Mouse (Mus musculus): Measurements from ENCODE around the gene Xpnpep3. TPM values are rescaled to one million over a fixed set of nuclear protein-coding genes. Genes with fewer than 3 reads are reported as not detected.
A peak's percentile ranks its signal among the peaks of the same experiment; 100 is the strongest.
"Not testable (repeated sequence)": the region's sequence is repeated elsewhere in the genome, so short reads cannot be mapped to it uniquely, and the experiment has no call there.

Gene Xpnpep3
- polyA plus RNA-seq, 1 experiment from 2014 or later: 8.3 TPM

DNA sequence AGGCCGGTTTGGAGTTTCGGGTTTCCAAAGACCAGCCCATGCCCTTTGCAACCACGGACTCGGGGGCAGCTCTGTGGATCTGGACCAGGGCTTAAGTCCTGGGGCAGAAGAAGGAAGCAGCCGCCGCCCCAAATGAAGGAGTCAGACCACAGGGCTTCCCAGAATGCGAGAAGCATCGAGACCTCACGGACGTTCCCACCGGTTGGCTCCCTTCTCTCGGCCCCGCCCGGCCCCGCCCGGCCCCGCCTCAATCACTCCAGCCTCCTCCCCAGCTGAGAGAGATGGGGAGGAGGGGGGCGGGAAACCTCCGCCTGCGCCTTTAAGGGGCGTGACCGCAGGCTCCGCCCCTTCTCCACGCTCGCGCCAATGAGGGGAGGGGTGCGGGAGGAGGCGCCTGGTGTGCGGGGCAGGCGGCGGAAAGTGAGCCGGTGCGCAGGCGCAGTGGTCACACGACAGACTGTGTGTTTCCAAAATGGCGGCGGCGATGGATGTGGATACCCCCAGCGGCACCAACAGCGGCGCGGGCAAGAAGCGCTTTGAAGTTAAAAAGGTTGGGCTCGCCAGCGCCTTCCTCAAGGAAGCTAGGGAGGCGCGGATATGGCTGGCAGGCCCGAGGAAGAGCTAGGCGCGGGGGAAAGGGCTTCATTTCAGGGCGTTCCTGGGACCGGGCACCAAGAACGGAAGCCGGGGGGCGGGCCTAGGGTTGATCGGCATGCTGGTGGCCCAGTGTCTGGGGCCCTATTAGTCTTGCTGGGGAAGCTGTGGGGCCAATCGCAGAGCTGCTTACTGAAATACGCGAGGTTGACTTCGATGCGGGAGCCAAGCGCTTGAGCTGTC, 66.2 kb downstream of the Xpnpep3 start, which contains the start of gene Rbx1:
Gene Rbx1 (plus strand): TSS at position 396 of the 837 bp plus-strand sequence.
- under 1% methylated on average over 58 of the region's 62 CpGs for WGBS
- Histone ChIP-seq H3K9me3 (ENCODE audit: control insufficient read depth, low read length) (peaks cover 4% of the 10 kb centered on the region; the same call in 1 of the 2 replicates), H3K27me3 (replicated peaks; ENCODE audit: control insufficient read depth, insufficient read depth, low read length) (no peaks in the 10 kb centered on the region), H3K4me1 (ENCODE audit: control insufficient read depth, insufficient read depth, low read depth, low read length) (peaks cover 14% of the 10 kb centered on the region), H3K9ac (ENCODE audit: low read depth, low read length) (peak within 1 kb of the TSS; percentile 80), H3K27ac (ENCODE audit: low read depth, low read length) (peak within 1 kb of the TSS; percentile 91), H3K4me3 (ENCODE audit: low read length) (peak within 1 kb of the TSS; percentile 67), H3K36me3 (ENCODE audit: control insufficient read depth, insufficient read depth, low read length) (peaks cover 14% of the 10 kb centered on the region), H3K4me2 (ENCODE audit: low read length) (peak within 1 kb of the TSS; percentile 83)
- peak; percentile 99 for ATAC-seq

- Histone ChIP-seq H3K4me2 (ENCODE audit: low read length) (peak overlapping the region; percentile 74), H3K36me3 (ENCODE audit: control insufficient read depth, insufficient read depth, low read length) (peaks cover 17% of the 10 kb centered on the region), H3K27ac (ENCODE audit: low read depth, low read length) (peak overlapping the region; percentile 91), H3K4me1 (ENCODE audit: control insufficient read depth, insufficient read depth, low read depth, low read length) (peaks cover 14% of the 10 kb centered on the region), H3K27me3 (replicated peaks; ENCODE audit: control insufficient read depth, insufficient read depth, low read length) (no peaks in the 10 kb centered on the region), H3K4me3 (ENCODE audit: low read length) (peak overlapping the region; percentile 67), H3K9ac (ENCODE audit: low read depth, low read length) (peak overlapping the region; percentile 80), H3K9me3 (ENCODE audit: control insufficient read depth, low read length) (peaks cover 4% of the 10 kb centered on the region; the same call in 1 of the 2 replicates)
- 0% methylated on average over 15 of the region's 15 CpGs for WGBS
- ATAC-seq: no peak
Observed at GRCm38 (mm10) chr15:81466738-81467113, 66.8 kb downstream of the Xpnpep3 start.

DNA sequence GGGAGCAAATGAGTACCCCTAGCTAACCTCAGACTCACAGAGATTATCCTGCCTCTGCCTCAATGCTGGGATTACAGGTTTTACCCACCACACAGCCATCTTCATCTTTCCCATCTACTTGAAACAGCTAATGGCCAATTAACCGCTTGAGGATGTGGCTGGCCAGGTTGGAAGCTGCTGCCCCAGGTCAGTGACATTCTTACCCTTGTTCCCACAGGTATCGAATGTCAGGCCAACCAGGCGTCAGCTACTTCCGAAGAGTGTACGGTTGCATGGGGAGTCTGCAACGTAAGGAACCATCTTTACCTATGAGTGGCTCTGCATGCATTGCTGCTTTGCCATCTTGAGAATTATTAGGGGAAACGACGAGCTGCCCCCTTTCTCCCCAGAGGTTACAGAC, 70.8 kb downstream of the Xpnpep3 start:
- Histone ChIP-seq H3K27me3 (replicated peaks; ENCODE audit: control insufficient read depth, insufficient read depth, low read length) (no peaks in the 10 kb centered on the region), H3K4me1 (ENCODE audit: control insufficient read depth, insufficient read depth, low read depth, low read length) (peaks cover 11% of the 10 kb centered on the region), H3K9me3 (ENCODE audit: control insufficient read depth, low read length) (no peaks in the 10 kb centered on the region), H3K9ac (ENCODE audit: low read depth, low read length) (no peak overlapping the region), H3K4me2 (ENCODE audit: low read length) (no peak overlapping the region), H3K4me3 (ENCODE audit: low read length) (no peak overlapping the region), H3K27ac (ENCODE audit: low read depth, low read length) (no peak overlapping the region), H3K36me3 (ENCODE audit: control insufficient read depth, insufficient read depth, low read length) (peaks cover 41% of the 10 kb centered on the region)
- no peak for ATAC-seq
- 88% methylated on average over 8 of the region's 8 CpGs for WGBS

DNA sequence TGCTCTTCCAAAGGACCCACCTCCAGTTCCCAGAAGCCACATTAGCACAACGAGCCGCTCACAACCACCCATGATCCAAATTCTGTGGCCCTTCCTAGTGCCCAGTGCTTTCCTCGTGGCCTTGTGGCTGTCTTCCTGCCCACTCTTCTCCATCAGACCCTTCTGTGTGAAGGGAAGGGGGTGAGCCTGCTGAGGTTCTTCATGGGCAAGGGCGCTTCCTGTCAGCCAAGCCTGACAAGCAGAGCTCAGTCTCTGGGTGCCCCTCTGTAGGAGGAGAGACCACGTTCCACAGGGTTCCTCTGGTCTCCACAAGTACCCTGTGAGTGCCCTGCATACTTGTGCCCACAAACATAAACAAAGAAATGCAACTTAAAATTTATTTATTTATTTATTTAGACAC, 72.3 kb downstream of the Xpnpep3 start:
- H3K4me1 ChIP-seq (ENCODE audit: control insufficient read depth, insufficient read depth, low read depth, low read length): peaks cover 9% of the 10 kb centered on the region
- peaks cover 41% of the 10 kb centered on the region for H3K36me3 ChIP-seq (ENCODE audit: control insufficient read depth, insufficient read depth, low read length)
- H3K27me3 ChIP-seq (replicated peaks; ENCODE audit: control insufficient read depth, insufficient read depth, low read length): no peaks in the 10 kb centered on the region
- H3K27ac ChIP-seq (ENCODE audit: low read depth, low read length): no peak overlapping the region
- H3K4me3 ChIP-seq (ENCODE audit: low read length): no peak overlapping the region
- 93% methylated on average over 5 of the region's 5 CpGs for WGBS
- no peak overlapping the region for H3K9ac ChIP-seq (ENCODE audit: low read depth, low read length)
- H3K9me3 ChIP-seq (ENCODE audit: control insufficient read depth, low read length): no peaks in the 10 kb centered on the region
- no peak for ATAC-seq
- H3K4me2 ChIP-seq (ENCODE audit: low read length): no peak overlapping the region

- Histone ChIP-seq H3K4me3 (ENCODE audit: low read length) (no peak overlapping the region), H3K9ac (ENCODE audit: low read depth, low read length) (no peak overlapping the region), H3K27ac (ENCODE audit: low read depth, low read length) (no peak overlapping the region), H3K36me3 (ENCODE audit: control insufficient read depth, insufficient read depth, low read length) (peaks cover 31% of the 10 kb centered on the region), H3K4me2 (ENCODE audit: low read length) (no peak overlapping the region), H3K4me1 (ENCODE audit: control insufficient read depth, insufficient read depth, low read depth, low read length) (no peaks in the 10 kb centered on the region), H3K9me3 (ENCODE audit: control insufficient read depth, low read length) (no peaks in the 10 kb centered on the region), H3K27me3 (replicated peaks; ENCODE audit: control insufficient read depth, insufficient read depth, low read length) (no peaks in the 10 kb centered on the region)
- ATAC-seq: no peak
- 37% methylated on average over 3 of the region's 3 CpGs for WGBS
Observed at GRCm38 (mm10) chr15:81475654-81476053, 75.7 kb downstream of the Xpnpep3 start.

DNA sequence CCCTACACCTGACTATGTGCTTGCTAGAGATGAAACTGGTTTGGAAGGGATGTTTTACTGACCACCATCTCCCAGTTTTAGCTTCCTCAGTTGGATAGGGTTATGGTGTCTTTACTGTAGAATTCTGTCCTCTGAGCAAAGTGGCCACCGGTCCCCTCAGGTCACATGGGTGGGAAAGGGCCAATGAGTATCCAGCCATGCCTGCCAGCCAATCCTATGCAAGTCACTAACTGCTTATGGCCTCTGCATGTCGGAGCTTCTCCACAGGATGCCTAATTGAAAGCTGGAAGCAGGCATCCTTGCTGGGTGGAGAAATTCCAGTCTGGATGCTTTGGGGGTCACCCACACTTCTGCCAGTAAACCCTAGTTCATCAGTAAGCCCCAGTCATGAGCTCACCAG, 76.7 kb downstream of the Xpnpep3 start:
- Histone ChIP-seq H3K9ac (ENCODE audit: low read depth, low read length) (no peak overlapping the region), H3K9me3 (ENCODE audit: control insufficient read depth, low read length) (no peaks in the 10 kb centered on the region), H3K36me3 (ENCODE audit: control insufficient read depth, insufficient read depth, low read length) (peaks cover 23% of the 10 kb centered on the region), H3K27me3 (replicated peaks; ENCODE audit: control insufficient read depth, insufficient read depth, low read length) (0 out of 2 replicates have a peak, but pooled peaks cover under 1% of the 10 kb centered on the region), H3K27ac (ENCODE audit: low read depth, low read length) (no peak overlapping the region), H3K4me1 (ENCODE audit: control insufficient read depth, insufficient read depth, low read depth, low read length) (no peaks in the 10 kb centered on the region), H3K4me3 (ENCODE audit: low read length) (no peak overlapping the region), H3K4me2 (ENCODE audit: low read length) (peak overlapping the region; percentile 17; the same call in 1 of the 2 replicates)
- WGBS: 3% methylated on average over 2 of the region's 2 CpGs
- no peak; the same call in 1 of the 2 replicates for ATAC-seq

- H3K9me3 ChIP-seq (ENCODE audit: control insufficient read depth, low read length): no peaks in the 10 kb centered on the region
- no peak overlapping the region for H3K4me2 ChIP-seq (ENCODE audit: low read length)
- peaks cover 7% of the 10 kb centered on the region for H3K36me3 ChIP-seq (ENCODE audit: control insufficient read depth, insufficient read depth, low read length)
- no peak for ATAC-seq
- no peak overlapping the region for H3K27ac ChIP-seq (ENCODE audit: low read depth, low read length)
- H3K9ac ChIP-seq (ENCODE audit: low read depth, low read length): no peak overlapping the region
- H3K27me3 ChIP-seq (replicated peaks; ENCODE audit: control insufficient read depth, insufficient read depth, low read length): 0 out of 2 replicates have a peak, but pooled peaks cover 2% of the 10 kb centered on the region
- no peak overlapping the region for H3K4me3 ChIP-seq (ENCODE audit: low read length)
- H3K4me1 ChIP-seq (ENCODE audit: control insufficient read depth, insufficient read depth, low read depth, low read length): no peaks in the 10 kb centered on the region
- WGBS: 71% methylated on average over 21 of the region's 21 CpGs
Observed at GRCm38 (mm10) chr15:81479446-81480213, 79.7 kb downstream of the Xpnpep3 start.

- 84% methylated on average over 3 of the region's 3 CpGs for WGBS
- H3K27ac ChIP-seq (ENCODE audit: low read depth, low read length); H3K9me3 ChIP-seq (ENCODE audit: control insufficient read depth, low read length); ATAC-seq; H3K4me1 ChIP-seq (ENCODE audit: control insufficient read depth, insufficient read depth, low read depth, low read length); H3K9ac ChIP-seq (ENCODE audit: low read depth, low read length); H3K27me3 ChIP-seq (replicated peaks; ENCODE audit: control insufficient read depth, insufficient read depth, low read length); H3K4me3 ChIP-seq (ENCODE audit: low read length); H3K4me2 ChIP-seq (ENCODE audit: low read length); H3K36me3 ChIP-seq (ENCODE audit: control insufficient read depth, insufficient read depth, low read length): not testable (repeated sequence)
Observed at GRCm38 (mm10) chr15:81480284-81480683, 80.3 kb downstream of the Xpnpep3 start.

DNA sequence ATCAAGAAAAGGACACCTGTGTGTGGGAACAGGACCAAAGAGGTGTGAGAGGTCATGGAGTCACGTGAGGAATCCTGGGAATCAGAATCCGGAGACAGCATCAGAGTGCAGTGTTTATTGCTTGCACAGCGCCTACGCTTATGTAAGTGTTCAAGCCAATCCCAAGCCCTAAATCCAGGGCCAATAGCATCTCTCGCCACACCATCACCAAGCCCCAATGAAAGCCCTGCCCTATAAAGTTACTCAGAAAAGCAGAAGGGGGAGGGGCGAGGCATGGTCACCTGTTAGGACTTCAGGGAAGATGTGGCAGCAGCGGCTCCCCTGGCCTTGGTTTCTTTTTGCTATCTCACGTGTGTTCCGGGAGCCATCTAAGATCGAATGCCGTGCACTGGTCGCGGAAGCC, 81.0 kb downstream of the Xpnpep3 start:
- Histone ChIP-seq H3K27ac (ENCODE audit: low read depth, low read length) (no peak overlapping the region), H3K9ac (ENCODE audit: low read depth, low read length) (no peak overlapping the region), H3K4me1 (ENCODE audit: control insufficient read depth, insufficient read depth, low read depth, low read length) (no peaks in the 10 kb centered on the region), H3K27me3 (replicated peaks; ENCODE audit: control insufficient read depth, insufficient read depth, low read length) (0 out of 2 replicates have a peak, but pooled peaks cover 2% of the 10 kb centered on the region), H3K4me2 (ENCODE audit: low read length) (peak overlapping the region; percentile 52), H3K9me3 (ENCODE audit: control insufficient read depth, low read length) (no peaks in the 10 kb centered on the region), H3K36me3 (ENCODE audit: control insufficient read depth, insufficient read depth, low read length) (no peaks in the 10 kb centered on the region), H3K4me3 (ENCODE audit: low read length) (peak overlapping the region; percentile 25)
- 16% methylated on average over 13 of the region's 13 CpGs for WGBS
- ATAC-seq: no peak
